Mouse (Mus musculus) testis, postnatal 10 days (tissue): Measurements from ENCODE around the gene Katnb1.

Experiments
- DNase-seq: peaks from one replicate; pipeline ENCODE4 v3.0.0; 2021; ENCODE audit warnings: low spot score

Katnb1 gene

DNA sequence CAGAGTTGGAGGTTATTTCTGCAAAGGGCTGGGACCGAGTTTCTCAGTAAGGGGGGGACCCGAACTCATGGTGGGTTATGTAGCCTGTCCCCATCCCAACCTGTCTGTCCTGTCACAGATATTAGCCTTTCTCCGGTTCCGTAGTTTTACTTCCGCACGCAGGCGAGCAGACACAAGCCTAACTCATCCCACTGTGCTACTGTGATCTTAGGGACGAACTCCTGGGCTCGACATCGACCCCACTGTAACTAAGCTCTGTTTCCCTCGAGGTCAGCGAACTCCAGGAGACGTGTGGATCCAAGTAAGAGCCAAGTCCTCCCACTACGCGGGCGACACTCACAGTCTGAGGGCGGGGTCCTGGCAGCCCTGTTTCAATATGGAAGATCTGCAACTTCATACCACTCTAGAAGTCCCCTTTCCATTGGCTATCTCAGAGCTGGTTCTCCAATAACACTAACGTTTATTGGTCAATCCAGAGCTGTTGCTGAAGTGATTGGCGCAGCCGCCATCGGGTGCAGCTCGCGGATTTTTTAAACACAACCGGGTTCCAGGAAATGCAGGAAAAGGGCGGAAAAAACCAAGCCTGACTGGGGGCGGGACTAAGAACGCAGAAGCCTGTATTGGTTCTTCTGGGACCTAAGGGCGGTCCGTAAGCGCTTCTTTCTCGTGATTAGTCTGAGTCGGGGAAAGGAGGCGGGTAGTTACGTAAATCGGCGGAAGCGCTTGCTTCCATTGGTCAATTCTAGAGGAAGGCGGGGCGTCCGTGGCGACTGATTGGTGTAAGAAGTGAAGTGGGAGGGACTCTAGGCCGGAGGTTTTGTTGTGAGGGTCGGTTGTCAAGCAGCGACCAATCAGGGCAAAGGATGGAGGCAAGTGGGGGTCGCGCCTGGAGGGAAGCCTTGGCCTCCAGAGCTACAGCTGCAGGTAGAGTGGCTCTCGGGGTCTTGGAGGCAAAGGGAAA is at the start of gene Katnb1:
Katnb1 (plus strand) TSS at position 806 of the 961 bp plus-strand sequence.
- DNase-seq = peak; percentile 98

DNA sequence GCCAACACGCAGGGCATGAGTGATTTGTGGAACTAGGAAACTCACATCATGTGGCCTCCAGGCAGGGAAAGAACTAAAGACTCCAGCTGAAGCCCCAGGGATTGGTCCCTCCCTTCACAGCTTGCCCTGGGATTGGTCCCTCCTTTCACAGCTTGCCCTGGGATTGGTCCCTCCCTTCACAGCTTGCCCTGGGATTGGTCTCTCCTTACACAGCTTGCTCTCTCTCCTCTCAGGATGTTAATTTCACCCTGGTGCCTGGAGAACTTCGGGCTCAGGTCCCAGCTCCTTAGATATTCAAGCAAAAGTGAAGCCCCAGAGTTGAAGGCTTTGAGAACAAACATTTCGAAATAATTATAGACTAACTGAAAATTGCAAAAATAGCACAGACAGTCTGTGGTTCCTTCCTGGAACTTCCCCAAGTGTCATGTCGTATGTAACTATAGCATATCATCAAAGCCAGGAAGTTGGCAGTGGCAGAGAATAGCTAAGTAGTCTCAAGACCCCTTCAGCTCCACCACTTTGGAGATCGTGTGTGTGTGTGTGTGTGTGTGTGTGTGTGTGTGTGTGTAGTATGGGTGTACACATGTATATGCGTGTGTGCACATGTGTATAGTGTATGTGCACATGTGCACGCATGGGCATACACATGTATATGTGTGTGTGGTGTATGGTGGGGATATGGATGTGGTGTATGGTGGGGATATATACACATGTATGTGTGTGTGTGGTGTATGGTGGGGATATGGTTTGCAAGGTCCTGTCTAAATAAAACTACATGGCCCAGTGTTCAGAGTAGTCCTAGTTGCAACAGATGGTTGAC is 43.7 kb upstream of the Katnb1 start:
- DNase-seq = no peak

DNA sequence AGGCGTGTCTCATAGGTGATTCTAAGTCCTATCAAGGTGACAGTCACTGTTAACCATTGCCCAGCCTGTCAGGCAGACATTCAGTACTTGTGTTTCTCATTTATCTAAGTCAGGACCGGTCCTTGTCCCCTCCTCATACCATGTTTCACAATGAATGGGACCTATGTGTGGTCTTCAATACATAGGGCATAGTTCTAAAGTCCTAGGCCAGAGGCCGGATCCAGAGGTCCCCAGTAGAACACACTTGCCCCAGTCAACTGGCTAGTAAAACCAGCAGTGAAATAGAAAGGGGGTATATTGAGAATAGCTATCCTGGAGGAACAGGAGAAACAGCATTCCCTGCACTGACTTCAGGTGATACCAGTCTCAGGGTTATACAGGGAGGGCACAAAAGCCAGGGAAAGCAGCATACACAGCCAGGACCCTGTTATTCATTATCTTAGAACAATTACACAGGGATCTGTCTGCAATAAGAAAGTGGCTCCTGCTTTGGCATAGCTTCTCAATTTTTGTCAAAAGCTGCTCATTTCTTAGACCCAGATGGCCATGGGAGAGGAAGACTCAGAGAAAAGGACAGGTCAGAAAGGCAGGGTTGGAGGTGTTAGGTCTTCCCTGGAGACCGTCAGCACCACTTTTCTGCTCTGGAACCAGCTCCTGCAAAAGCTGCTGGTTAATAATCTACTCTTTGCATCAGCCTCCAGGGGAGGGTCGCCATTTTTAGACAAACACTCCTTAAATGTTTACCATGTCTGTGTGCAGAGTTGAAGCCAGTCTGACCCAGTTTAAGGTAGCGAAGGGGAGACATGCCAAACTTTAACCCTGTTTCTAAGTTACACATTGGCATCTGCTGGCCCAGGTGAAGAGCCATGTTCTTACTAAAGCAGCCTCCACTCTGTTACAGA is 38.9 kb upstream of the Katnb1 start:
- no peak for DNase-seq

DNA sequence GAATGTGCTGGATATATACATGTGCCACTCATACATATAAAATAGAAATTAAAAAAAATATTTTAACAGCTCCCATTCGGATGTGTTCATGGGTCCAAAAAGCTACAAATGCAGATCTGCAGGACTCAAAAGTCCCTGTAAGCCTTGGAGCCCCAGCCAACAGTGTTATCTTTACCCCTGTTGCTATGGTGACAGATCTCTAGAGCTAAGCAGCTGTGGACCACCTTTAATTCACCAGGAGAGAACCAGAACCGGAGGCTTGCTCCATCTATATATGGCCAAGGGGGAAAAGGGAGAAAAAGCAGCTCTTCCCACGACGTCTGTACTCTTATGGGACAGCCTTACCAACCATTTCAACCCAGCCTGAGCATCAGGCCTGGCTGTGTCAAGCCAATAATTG is 36.2 kb upstream of the Katnb1 start:
- no peak for DNase-seq

DNA sequence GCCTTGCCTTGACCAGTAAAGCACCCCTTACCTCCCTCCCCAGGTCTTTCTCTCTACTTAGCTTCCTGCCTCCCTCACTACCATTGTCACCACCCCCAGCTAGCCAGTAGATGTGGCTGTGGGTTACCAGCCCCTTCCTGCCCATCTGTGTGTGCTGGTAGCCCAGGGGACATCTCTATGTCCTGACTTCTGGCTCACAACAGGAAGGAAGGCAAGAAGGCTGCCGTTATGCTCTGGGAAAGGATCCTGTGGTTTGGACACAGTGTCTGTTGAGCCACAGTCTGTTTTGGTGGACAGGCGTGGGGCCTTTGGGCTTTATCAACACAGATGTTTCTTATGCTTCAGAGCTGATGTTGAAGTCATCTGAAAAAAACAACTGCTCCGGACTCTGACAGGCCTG is 34.0 kb upstream of the Katnb1 start:
- no peak for DNase-seq

DNA sequence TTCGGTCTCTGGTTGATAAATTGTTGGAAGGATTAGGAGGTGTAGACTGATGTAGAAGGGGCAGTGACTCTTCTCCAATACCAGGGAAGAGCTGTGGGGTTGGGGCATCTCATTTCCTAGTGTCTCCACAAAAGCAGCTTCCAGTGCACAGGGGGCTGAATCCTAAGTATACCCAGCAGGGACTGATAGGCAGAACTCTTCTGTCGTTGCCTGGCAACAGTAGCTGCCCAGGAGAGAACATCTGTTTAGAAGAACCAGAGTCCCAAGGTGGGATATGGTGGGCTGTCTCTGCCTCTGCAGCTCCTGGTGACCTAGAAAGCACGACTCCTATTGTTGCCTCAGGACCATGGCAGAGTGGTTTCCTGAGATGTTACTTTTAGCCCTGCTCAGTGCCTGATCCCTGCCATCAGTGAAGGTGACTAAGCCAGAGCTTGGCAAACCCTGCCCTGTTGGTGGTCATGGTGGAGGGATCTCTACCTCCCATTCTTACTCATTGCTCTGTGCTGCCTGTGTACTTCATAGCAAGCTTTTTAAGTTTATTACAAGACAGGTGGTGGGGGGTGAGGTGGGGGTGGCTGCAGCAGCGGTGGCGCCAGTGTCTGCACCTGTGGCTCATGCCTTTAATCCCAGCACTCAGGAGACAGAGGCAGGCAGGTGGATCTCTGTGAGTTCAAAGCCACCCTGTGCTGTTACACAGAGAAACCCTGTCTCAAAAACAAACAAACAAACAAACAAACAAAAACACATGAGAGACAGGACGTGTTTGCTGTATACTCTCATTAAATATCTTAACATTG is 32.9 kb upstream of the Katnb1 start:
- no peak for DNase-seq

DNA sequence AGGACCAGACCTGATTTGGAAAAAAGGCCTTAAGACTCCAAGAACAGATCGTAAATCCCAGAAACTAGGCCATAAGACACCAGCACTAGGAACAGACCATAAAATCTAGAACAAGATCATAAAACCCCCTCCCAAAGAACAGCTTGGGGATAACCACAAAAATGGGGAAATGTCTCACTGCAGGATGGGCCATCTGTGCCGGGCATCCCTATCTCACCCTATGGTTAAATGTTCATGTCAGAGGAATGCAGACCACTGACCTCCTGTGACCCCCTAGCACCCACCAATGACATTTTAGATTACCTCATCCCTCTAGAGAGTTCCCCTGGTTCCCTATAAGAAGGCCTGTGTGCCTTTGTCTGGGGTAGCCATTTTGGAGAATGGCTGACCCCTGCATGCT is 31.4 kb upstream of the Katnb1 start:
- no peak for DNase-seq

DNA sequence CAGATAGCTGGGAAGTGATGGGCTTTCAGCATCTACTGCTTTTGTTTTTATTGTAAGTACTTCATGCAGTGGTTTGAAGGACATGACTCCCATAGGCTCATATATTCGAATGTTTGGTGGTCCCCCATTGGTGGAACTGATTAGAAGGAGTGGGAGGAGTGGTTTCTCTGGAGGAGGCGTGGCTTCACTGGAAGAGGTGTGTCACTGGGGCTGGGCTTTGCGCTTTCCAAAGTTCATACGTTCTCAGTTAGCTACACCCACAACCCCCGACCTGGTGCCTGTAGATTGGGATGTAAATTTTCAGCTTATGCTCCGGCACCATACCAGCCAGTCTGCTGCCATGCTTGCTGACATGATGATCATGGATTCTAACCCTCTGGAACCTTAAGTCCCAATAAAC is 26.5 kb upstream of the Katnb1 start:
- DNase-seq = no peak

DNA sequence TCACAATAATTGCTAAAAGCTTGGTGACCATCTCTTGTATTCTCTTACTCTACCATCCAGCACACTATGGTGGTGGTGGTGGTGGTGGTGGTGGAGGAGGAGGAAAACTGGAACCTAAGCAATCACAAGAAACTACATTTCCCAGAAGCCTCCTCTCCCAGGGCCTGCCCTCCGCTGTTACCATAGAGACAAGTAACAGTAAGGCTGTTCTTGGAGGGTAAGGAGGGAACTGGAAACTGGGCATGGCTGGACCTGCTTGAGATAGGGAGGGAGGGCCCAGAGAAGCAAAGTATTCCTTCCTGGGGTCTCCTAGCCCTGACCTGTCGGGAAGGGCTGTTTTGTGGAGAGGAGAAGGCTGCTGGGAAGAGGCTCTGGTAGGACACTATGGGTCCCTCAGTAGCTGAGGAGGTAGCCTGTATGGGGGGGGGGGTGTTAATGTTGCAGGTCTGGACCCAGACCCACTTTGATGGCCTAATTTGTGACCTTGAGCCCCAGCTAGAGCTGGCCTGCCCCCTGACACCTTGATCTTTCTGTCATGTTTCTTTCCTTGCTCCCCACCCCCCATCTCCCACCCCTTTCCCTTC is 26.0 kb upstream of the Katnb1 start, which contains the start of gene Drc7:
Drc7 (plus strand) TSS at position 177 of the 584 bp plus-strand sequence.
- DNase-seq = no peak

DNA sequence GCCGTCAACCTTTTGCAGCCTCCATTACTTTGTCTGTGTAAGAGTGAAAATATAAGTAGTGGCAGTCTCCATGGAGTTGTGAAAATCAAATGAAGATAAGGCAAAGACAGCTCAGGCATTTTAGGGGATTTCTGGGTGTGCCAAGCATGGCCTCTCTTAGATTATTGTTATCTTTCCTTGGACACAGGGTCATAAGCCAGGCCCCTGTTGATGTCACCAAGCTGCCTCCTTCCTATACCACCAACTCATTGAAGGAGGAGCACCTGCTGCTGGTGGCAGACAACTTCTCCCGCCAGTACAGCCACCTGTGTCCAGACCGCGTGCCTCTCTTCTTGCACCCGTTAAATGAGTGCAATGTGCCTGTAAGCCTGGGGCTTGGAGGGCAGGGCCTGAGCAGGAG is 24.6 kb upstream of the Katnb1 start:
- no peak for DNase-seq

DNA sequence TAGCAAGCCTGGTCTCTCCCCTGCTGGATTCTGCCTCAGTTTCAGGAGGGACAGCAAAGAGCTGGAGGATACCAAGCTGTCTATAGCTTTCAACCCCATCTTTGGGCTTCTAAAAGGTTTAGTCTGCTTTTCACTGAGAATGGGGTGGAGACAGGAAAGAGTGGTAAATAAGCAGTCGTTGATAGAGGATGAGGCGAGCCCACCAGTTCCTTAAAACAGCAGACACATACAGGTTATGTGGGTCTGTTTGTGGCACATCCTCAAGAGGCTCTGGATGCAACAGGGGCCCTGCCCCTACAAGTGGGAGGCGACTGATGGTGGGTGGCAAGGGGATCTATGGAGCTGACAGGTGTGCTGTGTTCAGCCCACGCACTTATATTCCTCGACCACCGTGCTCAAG is 22.3 kb upstream of the Katnb1 start:
- no peak for DNase-seq

DNA sequence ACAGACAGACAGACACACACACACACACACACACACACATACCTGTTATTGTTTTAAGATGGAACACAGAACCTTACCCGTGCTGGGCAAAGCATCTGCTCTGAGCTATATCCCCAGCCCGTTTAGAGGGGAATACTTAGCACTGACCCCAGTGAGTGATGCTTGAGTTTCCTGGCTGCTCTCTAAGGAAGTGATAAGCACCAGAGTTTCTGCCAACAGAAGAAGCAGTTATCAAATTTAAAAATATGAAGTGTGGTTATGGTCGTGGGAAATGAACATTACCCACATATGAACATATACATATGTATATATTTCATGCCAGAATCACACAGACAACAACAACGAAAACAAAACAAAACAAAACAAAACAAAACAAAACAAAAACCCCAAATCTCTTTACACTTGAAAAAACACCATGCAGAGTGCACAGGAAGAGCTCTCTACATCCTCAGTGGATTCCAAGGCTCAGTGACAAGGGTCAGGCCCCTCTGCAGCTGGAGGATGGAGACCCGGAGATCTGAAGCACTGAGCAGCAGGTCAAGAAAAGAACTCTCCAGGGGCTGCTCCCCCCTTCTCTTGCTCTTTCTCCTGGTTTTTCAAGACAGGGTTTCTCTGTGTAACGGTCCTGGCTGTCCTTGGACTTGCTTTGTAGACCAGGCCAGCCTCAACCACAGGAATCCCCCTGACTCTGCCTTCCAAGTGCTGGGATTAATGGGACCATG is 21.0 kb upstream of the Katnb1 start:
- no peak for DNase-seq

DNA sequence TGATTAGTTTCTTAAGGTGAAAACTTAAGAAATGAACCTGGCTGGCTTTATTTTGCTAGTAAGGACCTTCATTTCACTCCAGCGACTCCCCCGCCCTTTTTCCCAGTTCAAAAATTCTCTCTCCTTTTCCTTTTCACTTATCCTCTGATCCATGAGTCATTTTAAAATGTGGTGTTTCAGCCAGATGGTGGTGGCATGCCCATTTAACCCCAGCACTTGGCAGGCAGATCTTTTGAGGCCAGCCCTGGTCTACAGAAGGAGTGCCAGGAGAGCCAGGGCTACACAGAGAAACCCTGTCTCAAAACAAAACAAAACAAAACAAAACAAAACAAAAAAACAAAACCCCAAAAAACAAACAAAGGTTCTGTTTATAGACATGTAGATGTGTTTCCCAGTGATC is 16.5 kb upstream of the Katnb1 start:
- no peak for DNase-seq

DNA sequence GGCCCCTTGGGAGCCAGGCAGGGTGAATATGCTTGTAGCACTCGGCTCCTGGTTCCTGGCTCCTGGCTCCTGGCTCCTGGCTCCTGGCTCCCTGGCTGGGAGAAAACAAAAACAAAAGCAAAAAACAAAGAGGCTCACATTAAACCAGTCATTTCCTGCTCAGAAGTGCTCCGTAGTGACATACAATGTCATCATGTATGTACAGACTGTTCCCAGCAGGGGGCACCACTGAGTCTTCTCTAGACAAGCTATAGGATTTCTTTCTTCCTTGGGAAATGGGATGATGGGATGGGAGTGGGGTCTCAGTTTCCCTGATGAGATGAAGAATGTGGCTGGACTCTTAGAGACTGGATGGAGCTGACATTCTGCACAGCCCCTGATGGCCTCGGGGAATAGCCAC is 13.4 kb upstream of the Katnb1 start:
- peak; percentile 84 for DNase-seq

DNA sequence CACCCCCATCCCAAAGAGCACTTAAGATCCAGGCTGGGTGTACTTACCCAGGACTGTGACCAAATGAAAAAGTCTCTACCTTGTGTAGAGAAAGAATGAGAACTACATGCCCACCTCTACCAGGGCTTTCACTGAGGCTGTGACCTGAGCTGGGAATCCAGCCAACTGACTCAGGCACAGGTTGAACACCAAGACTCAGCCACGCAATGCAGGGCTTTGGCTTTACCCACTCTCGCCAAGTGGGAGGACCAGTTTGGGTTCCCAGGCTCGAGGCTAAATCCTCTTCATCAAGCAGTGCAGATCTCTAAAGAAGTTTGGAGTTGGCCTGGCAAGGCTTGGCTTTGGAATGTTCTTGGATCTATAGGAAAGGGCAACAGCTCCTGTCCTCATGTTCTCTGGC is 5.5 kb upstream of the Katnb1 start:
- no peak for DNase-seq

DNA sequence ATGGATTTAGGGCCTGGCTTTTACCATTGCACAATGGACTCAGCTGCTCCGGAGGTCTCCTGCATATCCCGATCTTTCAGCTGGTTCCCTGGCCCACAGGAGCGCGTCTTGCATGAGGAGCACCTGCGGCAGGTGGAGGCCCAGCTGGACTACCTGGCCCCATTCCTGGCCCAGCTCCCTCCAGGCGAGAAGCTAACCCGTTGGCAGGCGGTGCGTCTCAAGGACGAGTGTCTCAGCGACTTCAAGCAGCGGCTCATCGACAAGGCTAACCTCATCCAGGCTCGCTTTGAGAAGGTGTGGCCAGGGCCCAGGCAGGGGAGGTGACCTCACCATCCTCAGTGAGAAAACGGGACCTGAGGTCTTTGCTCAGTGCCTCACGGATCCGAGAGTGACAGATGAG is 4.8 kb upstream of the Katnb1 start:
- no peak for DNase-seq

DNA sequence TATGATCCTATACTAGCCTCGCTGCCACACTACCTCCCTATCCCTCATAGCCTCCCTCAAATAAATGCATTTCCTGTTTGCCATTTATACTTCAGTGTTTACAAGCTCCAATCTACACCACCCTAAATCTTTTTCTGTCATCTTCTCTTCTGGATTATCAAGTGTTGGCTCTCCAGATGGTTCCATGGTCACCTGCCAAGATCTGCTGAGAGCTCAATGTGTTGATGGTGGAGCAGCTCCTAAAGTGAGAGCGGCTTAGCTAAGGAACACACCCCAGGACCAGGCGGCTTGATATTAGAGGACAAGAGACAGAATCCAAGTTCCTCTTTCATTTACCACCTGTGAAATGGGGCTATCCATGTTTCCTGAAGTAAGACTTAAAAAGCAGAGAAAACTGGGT is 2.9 kb upstream of the Katnb1 start:
- DNase-seq = no peak

DNA sequence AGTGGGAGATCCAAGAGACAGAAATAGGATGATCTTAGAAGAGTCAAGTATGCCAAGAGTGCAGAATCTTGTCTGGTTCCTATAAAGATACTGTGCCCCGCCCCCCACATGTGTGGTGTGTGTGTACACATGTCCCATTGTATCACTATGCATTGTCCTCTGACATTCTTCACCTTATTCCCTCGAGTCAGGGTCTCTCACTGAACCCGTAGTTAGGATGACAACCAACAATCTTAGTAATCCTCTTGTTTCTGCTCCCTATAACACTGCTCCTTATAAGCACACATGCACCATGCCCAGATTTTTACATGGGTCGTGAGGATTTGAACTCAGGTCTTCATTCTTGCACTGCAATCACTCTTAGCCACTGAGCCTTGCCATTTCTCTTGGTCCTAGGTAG is 1.7 kb upstream of the Katnb1 start:
- DNase-seq = no peak

DNA sequence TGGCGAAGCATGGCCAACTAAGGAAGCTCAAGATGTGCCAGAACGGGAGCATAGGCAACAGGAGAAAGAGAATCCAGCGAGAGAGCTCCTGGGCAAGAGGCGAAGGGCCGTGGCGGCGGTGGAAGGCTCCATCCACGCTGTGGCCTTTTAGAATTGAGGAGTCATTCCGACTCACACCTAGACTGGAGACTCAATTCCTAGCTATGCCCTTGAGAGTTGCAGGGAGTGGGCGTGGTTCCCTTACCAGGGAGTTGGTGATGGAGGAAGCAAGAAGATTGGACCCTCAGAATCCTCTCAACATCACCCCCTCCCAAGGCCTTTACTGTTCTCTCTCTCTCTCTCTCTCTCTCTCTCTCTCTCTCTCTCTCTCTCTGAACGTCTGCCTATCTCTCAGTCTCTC is 664 bp downstream of the Katnb1 start:
- DNase-seq = no peak

DNA sequence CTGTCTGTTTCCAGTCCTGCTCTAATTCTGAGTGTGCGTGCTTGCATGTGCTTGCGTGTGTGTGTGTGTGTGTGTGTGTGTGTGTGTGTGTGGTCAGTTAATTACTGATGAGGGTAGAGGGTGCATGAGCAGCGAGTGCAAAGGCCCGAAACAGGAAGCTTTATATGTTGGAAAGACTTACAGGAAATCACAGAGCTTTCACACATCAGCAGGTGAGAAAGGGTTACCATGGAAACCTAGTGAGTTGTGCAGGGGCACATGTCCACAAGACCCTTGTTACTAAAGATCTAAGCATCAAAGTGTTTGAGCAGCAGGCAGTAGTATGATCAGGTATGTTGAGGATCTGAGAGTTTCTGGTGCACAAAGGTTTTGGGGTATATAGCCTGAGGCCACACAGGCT is 3.3 kb downstream of the Katnb1 start:
- DNase-seq = no peak
